Mouse (Mus musculus) C2C12 (cell line): ENCODE results near the gene Sntg2.

Experiments used
- CEBPB ChIP-seq: IDR thresholded peaks from one replicate; pipeline ENCODE4 v1.6.1; 2011; ENCODE audit warnings: low read depth, mild to moderate bottlenecking, control low read depth, moderate library complexity
- CTCF ChIP-seq: IDR thresholded peaks from one replicate; pipeline ENCODE4 v1.5.1; 2011; ENCODE audit not compliant: control insufficient read depth, insufficient read depth, insufficient read length
- FOSL1 ChIP-seq: IDR thresholded peaks from one replicate; pipeline ENCODE4 v1.8.0; 2011; ENCODE audit warnings: mild to moderate bottlenecking, low read length; ENCODE audit not compliant: poor library complexity, insufficient read depth, severe bottlenecking
- MAX ChIP-seq: IDR thresholded peaks from one replicate; pipeline ENCODE4 v1.6.1; 2011; ENCODE audit warnings: mild to moderate bottlenecking, control low read depth
- MYOD1 ChIP-seq: IDR thresholded peaks from one replicate; pipeline ENCODE4 v1.6.1; 2011; ENCODE audit warnings: low read depth; ENCODE audit not compliant: control insufficient read depth, insufficient read length
- MYOG ChIP-seq: IDR thresholded peaks from one replicate; pipeline ENCODE4 v1.6.1; 2011; ENCODE audit not compliant: control insufficient read depth, insufficient read length; ENCODE audit errors: extremely low read depth
- USF1 ChIP-seq: IDR thresholded peaks from one replicate; pipeline ENCODE4 v1.6.1; 2011; ENCODE audit warnings: low read depth, mild to moderate bottlenecking, control low read depth, moderate library complexity

- TF ChIP-seq CTCF = no peak
- TF ChIP-seq USF1 = no peak
- no peak for TF ChIP-seq MAX
- TF ChIP-seq MYOG = no peak
- TF ChIP-seq CEBPB = no peak
- TF ChIP-seq MYOD1 = no peak
- no peak for TF ChIP-seq FOSL1
Observed at GRCm38 (mm10) chr12:30254581-30254980, 118.6 kb downstream of the Sntg2 start.
